Mouse (Mus musculus) CH12.LX (cell line): ENCODE results near the gene Pam. TPM values are rescaled to one million over a fixed set of nuclear protein-coding genes. Genes with fewer than 3 reads are reported as not detected.

Experiments
- DNase-seq: peaks from one replicate; pipeline ENCODE4 v3.0.0-alpha.2; 2013; ENCODE audit errors: extremely low read depth
- H3K27ac ChIP-seq: 2 replicates; pipeline ENCODE4 v1.5.1; 2012; ENCODE audit warnings: low read depth, mild to moderate bottlenecking, control low read depth, moderate library complexity; ENCODE audit not compliant: insufficient read depth
- H3K27me3 ChIP-seq: replicated peaks from 2 replicates; pipeline ENCODE3; 2012; ENCODE audit warnings: inconsistent platforms
- H3K36me3 ChIP-seq, 2 experiments: replicated peaks in 1 of 2; 2 replicates each; pipeline versions ENCODE3 to v1.6.1; 2012; ENCODE audit warnings: inconsistent platforms in 1 of 2, low read length in 1 of 2, mild to moderate bottlenecking in 1 of 2, mixed read lengths in 1 of 2, moderate library complexity in 1 of 2; ENCODE audit not compliant: control insufficient read depth in 1 of 2, insufficient read depth in 1 of 2
- H3K4me1 ChIP-seq, 2 experiments: 2 replicates each; pipeline ENCODE4 v1.6.1; 2012; ENCODE audit warnings: inconsistent platforms in 1 of 2, moderate library complexity in 1 of 2; ENCODE audit not compliant: insufficient read depth in 2 of 2, control insufficient read depth in 1 of 2
- H3K4me2 ChIP-seq: 2 replicates; pipeline ENCODE4 v1.6.1; 2012; ENCODE audit warnings: low read depth, mild to moderate bottlenecking, control low read depth; ENCODE audit not compliant: poor library complexity, insufficient read depth, severe bottlenecking
- H3K4me3 ChIP-seq, 3 experiments: fragments of 150-350 bp in 1 of 3; sonication (generic) in 1 of 3; replicated peaks in 1 of 3; 2 replicates each; pipeline versions ENCODE3 to v1.5.1; 2011 to 2012; ENCODE audit warnings: low read depth in 2 of 3, low read length in 2 of 3, mild to moderate bottlenecking in 2 of 3, moderate library complexity in 2 of 3, control low read depth in 1 of 3, improper control_type of control experiment in 1 of 3, inconsistent platforms in 1 of 3, mixed read lengths in 1 of 3; ENCODE audit not compliant: poor library complexity in 1 of 3
- H3K79me2 ChIP-seq: replicated peaks from 2 replicates; pipeline ENCODE4 v1.6.1; 2012; ENCODE audit warnings: mild to moderate bottlenecking, moderate library complexity; ENCODE audit not compliant: control insufficient read depth, poor library complexity, insufficient read depth, severe bottlenecking; ENCODE audit errors: extremely low read depth
- H3K9ac ChIP-seq: 2 replicates; pipeline ENCODE4 v1.6.1; 2012; ENCODE audit warnings: low read depth, mild to moderate bottlenecking, control low read depth, moderate library complexity; ENCODE audit not compliant: insufficient read depth
- H3K9me3 ChIP-seq: replicated peaks from 2 replicates; pipeline ENCODE3; 2012; ENCODE audit warnings: low read length, inconsistent platforms, mixed read lengths
- BHLHE40 ChIP-seq: IDR thresholded peaks from 2 replicates; pipeline ENCODE4 v1.6.1; 2011; ENCODE audit warnings: mild to moderate bottlenecking, low read depth, low read length, improper control_type of control experiment
- CHD1 ChIP-seq: IDR thresholded peaks from 2 replicates; pipeline ENCODE4 v1.6.1; 2012; ENCODE audit warnings: low read depth, low read length, improper control_type of control experiment, inconsistent platforms
- E2F4 ChIP-seq: IDR thresholded peaks from 2 replicates; pipeline ENCODE4 v1.6.1; 2011; ENCODE audit warnings: low read depth, low read length, improper control_type of control experiment; ENCODE audit not compliant: insufficient replicate concordance
- EP300 ChIP-seq: IDR thresholded peaks from 2 replicates; pipeline ENCODE4 v1.6.1; 2011; ENCODE audit warnings: low read length, improper control_type of control experiment
- ETS1 ChIP-seq: conservative IDR thresholded peaks from 2 replicates; pipeline ENCODE4 v1.6.1; 2012; ENCODE audit warnings: low read depth, mild to moderate bottlenecking, inconsistent platforms, low read length, improper control_type of control experiment, moderate library complexity
- GABPA ChIP-seq: IDR thresholded peaks from 2 replicates; pipeline ENCODE4 v1.6.1; 2012; ENCODE audit warnings: low read depth, low read length, improper control_type of control experiment, inconsistent platforms; ENCODE audit not compliant: insufficient replicate concordance
- IRF4 ChIP-seq: IDR thresholded peaks from 2 replicates; pipeline ENCODE4 v1.6.1; 2014; ENCODE audit warnings: low read depth, mild to moderate bottlenecking, inconsistent platforms, low read length, improper control_type of control experiment
- JUN ChIP-seq: IDR thresholded peaks from 2 replicates; pipeline ENCODE4 v1.6.1; 2011; ENCODE audit warnings: low read depth, mild to moderate bottlenecking, low read length, improper control_type of control experiment, moderate library complexity; ENCODE audit not compliant: insufficient read depth
- JUND ChIP-seq: conservative IDR thresholded peaks from 2 replicates; pipeline ENCODE4 v1.6.1; 2011; ENCODE audit warnings: low read depth, low read length, improper control_type of control experiment
- MAX ChIP-seq: IDR thresholded peaks from 2 replicates; pipeline ENCODE4 v1.6.1; 2011; ENCODE audit warnings: low read length, improper control_type of control experiment
- MAZ ChIP-seq: IDR thresholded peaks from 2 replicates; pipeline ENCODE4 v1.6.1; 2012; ENCODE audit warnings: low read depth, mild to moderate bottlenecking, inconsistent platforms, low read length, improper control_type of control experiment, moderate library complexity
- MEF2A ChIP-seq: IDR thresholded peaks from 2 replicates; pipeline ENCODE4 v1.6.1; 2014; ENCODE audit warnings: low read depth, mild to moderate bottlenecking, inconsistent platforms, low read length, improper control_type of control experiment, borderline replicate concordance
- MYC ChIP-seq: IDR thresholded peaks from 2 replicates; pipeline ENCODE4 v1.6.1; 2011; ENCODE audit warnings: low read depth, mild to moderate bottlenecking, improper control_type of control experiment, low read length
- PAX5 ChIP-seq: IDR thresholded peaks from 2 replicates; pipeline ENCODE4 v1.6.1; 2012; ENCODE audit warnings: low read length, inconsistent platforms, mixed read lengths
- POLR2A ChIP-seq: IDR thresholded peaks from 2 replicates; pipeline ENCODE4 v1.6.1; 2011; ENCODE audit warnings: low read depth, mild to moderate bottlenecking, improper control_type of control experiment, low read length
- POLR2AphosphoS2 ChIP-seq: IDR thresholded peaks from 2 replicates; pipeline ENCODE4 v1.6.1; 2011; ENCODE audit warnings: low read depth, low read length, improper control_type of control experiment
- SIN3A ChIP-seq: IDR thresholded peaks from 2 replicates; pipeline ENCODE4 v1.6.1; 2012; ENCODE audit warnings: low read length, improper control_type of control experiment, inconsistent platforms
- TCF12 ChIP-seq: IDR thresholded peaks from 2 replicates; pipeline ENCODE4 v1.6.1; 2014; ENCODE audit warnings: low read depth, mild to moderate bottlenecking, inconsistent platforms, low read length, improper control_type of control experiment
- USF1 ChIP-seq: IDR thresholded peaks from 2 replicates; pipeline ENCODE4 v1.6.1; 2014; ENCODE audit warnings: low read depth, mild to moderate bottlenecking, inconsistent platforms, low read length, improper control_type of control experiment
- USF2 ChIP-seq: conservative IDR thresholded peaks from 2 replicates; pipeline ENCODE4 v1.6.1; 2011; ENCODE audit warnings: low read depth, low read length, improper control_type of control experiment
- dilution Hi-C: fragments of 300-500 bp; cut with MboI; formaldehyde crosslinking; loops from 2 replicates; pipeline ENCODE4 v1.14.3; 2020; ENCODE audit warnings: low sequenced_read_pairs; ENCODE audit not compliant: extremely low pct_unique_long_range_greater_than_20kb, extremely low pct_ligation_motif_present
- in situ Hi-C: fragments of 300-500 bp; cut with MboI; formaldehyde crosslinking; loops from 3 replicates; pipeline ENCODE4 v1.14.3; 2019; ENCODE audit warnings: low sequenced_read_pairs, low pct_ligation_motif_present, low pct_unique_long_range_greater_than_20kb, mixed read lengths
- polyA plus RNA-seq: library from polyadenylated mRNA; unstranded; fragments of >175 nt; gene quantifications from 2 replicates; pipeline ENCODE4 v1.2.1, GENCODE M21; 2012; ENCODE audit warnings: low read depth; ENCODE audit not compliant: insufficient read length
- total RNA-seq, 2 experiments: library from RNA; depleted of rRNA; stranded (reverse); fragments of 300-350 nt in 1 of 2; fragments of >200 nt in 1 of 2; gene quantifications; 2 replicates each; pipeline ENCODE4 v1.2.3; 2012 to 2014

Pam gene
- total and polyA plus RNA-seq, 3 experiments, result 0.24 TPM; not detected in 2

- Histone ChIP-seq H3K9me3 (peaks cover 38% of the 10 kb centered on the region), H3K9ac (no peak overlapping the region), H3K27me3 (no peaks in the 10 kb centered on the region), H3K27ac (no peak overlapping the region), H3K4me3 (no peak overlapping the region), H3K4me1 (no peaks in the 10 kb centered on the region), H3K79me2 (no peaks in the 10 kb centered on the region), H3K4me2 (no peak overlapping the region), H3K36me3 (no peaks in the 10 kb centered on the region)
- in situ Hi-C loops, result no loop called here
- no peak for DNase-seq
- dilution Hi-C loops, result no loop called here
- no peak for TF ChIP-seq BHLHE40
- TF ChIP-seq USF2, result no peak
- TF ChIP-seq TCF12, result no peak
- TF ChIP-seq MAX, result no peak
- no peak for TF ChIP-seq GABPA
- TF ChIP-seq JUN, result no peak
- TF ChIP-seq EP300, result no peak
- TF ChIP-seq MAZ, result no peak
- no peak for TF ChIP-seq POLR2A
- TF ChIP-seq IRF4, result no peak
- no peak for TF ChIP-seq JUND
- TF ChIP-seq E2F4, result no peak
- no peak for TF ChIP-seq SIN3A
- TF ChIP-seq USF1, result no peak
- no peak for TF ChIP-seq POLR2AphosphoS2
- no peak for TF ChIP-seq ETS1
- no peak for TF ChIP-seq CHD1
- no peak for TF ChIP-seq MEF2A
- no peak for TF ChIP-seq MYC
Measured at GRCm38 (mm10) chr1:97922395-97922794, 173.1 kb downstream of the Pam start.

- H3K9ac ChIP-seq, result no peak overlapping the region
- H3K27me3 ChIP-seq, result no peaks in the 10 kb centered on the region
- H3K79me2 ChIP-seq, result no peaks in the 10 kb centered on the region
- H3K4me2 ChIP-seq, result no peak overlapping the region
- DNase-seq, result no peak
- in situ Hi-C loops (no loop called here), dilution Hi-C loops (no loop called here)
- no peaks in the 10 kb centered on the region for H3K4me1 ChIP-seq
- no peaks in the 10 kb centered on the region for H3K36me3 ChIP-seq
- H3K27ac ChIP-seq, result no peak overlapping the region
- H3K4me3 ChIP-seq, result no peak overlapping the region
- H3K9me3 ChIP-seq, result peaks cover 35% of the 10 kb centered on the region
- TF ChIP-seq PAX5, result no peak
- TF ChIP-seq USF1, result no peak
- TF ChIP-seq IRF4, result no peak
Measured at GRCm38 (mm10) chr1:97921886-97922285, 173.6 kb downstream of the Pam start.
